In genomic region chr16:18812385-18812910, GRCm38 (mm10) we compare ENCODE assay signal across 8 mouse cellular contexts. TPM values are rescaled to one million over a fixed set of nuclear protein-coding genes. Genes with fewer than 3 reads are reported as not detected.
DNase-seq lines count a peak whose midpoint lies in the region; ATAC-seq and TF ChIP-seq lines count a peak whose summit lies in the region.

No protein-coding gene starts in this region.

- H3K36me3 ChIP-seq in lung, postnatal 0 days (ENCODE audit: insufficient read depth, low read length), result peaks cover 17% of the 10 kb centered on the region; the same call in 1 of the 2 replicates
- H3K36me3 ChIP-seq in erythroblast, embryonic 14.5 days (ENCODE audit: control insufficient read depth), result peaks cover 71% of the 10 kb centered on the region
- H3K36me3 ChIP-seq in limb, embryonic 11.5 days (ENCODE audit: control insufficient read depth, insufficient read depth, low read length), result peaks cover 16% of the 10 kb centered on the region

- peaks cover 3% of the 10 kb centered on the region; the same call in 1 of the 2 replicates for H3K4me1 ChIP-seq in lung, postnatal 0 days (ENCODE audit: insufficient read depth, low read depth, low read length)
- peaks cover 51% of the 10 kb centered on the region for H3K4me1 ChIP-seq in erythroblast, embryonic 14.5 days (ENCODE audit: control insufficient read depth)
- peaks cover 4% of the 10 kb centered on the region; the same call in 1 of the 2 replicates for H3K4me1 ChIP-seq in limb, embryonic 11.5 days (ENCODE audit: control insufficient read depth, insufficient read depth, low read length)

- TF ChIP-seq CTCF in lung, postnatal 0 days (IDR thresholded peaks at IDR 0.05), result no peak

- peak overlapping the region; percentile 84 for H3K4me3 ChIP-seq in lung, postnatal 0 days (ENCODE audit: low read depth, low read length)
- H3K4me3 ChIP-seq in erythroblast, embryonic 14.5 days (replicated peaks), result peak overlapping the region; percentile 79
- H3K4me3 ChIP-seq in limb, embryonic 11.5 days (ENCODE audit: low read depth, low read length), result peak overlapping the region; percentile 72

- H3K27ac ChIP-seq in lung, postnatal 0 days (ENCODE audit: low read length), result peak overlapping the region; percentile 89
- H3K27ac ChIP-seq in limb, embryonic 11.5 days (replicated peaks; ENCODE audit: low read depth, low read length), result no peak overlapping the region

- DNase-seq in lung, postnatal 0 days (ENCODE audit: low spot score), result no peak
- DNase-seq in lung, postnatal 10 days, result no peak
- DNase-seq in limb, embryonic 11.5 days (ENCODE audit: low spot score), result no peak
- DNase-seq in Muller cell, postnatal 12 days (ENCODE audit: inconsistent ontology term), result no peak
- no peak for DNase-seq in ovary, postnatal 10 days (ENCODE audit: low spot score)
- DNase-seq in left cerebral cortex, adult 8-10 months (ENCODE audit: low spot score in 2 of 2), result no peak

- 2% methylated on average over 31 of the region's 31 CpGs for WGBS in lung, postnatal 0 days
- WGBS in limb, embryonic 11.5 days, result 2% methylated on average over 31 of the region's 31 CpGs

- no peak for TF ChIP-seq EP300 in lung, postnatal 0 days (IDR thresholded peaks at IDR 0.05)

- H3K4me2 ChIP-seq in lung, postnatal 0 days (replicated peaks; ENCODE audit: low read depth, low read length), result peak overlapping the region; percentile 62
- H3K4me2 ChIP-seq in limb, embryonic 11.5 days (ENCODE audit: low read depth, severe bottlenecking), result peak overlapping the region; percentile 49

- H3K27me3 ChIP-seq in lung, postnatal 0 days (replicated peaks; ENCODE audit: insufficient read depth, low read length), result no peaks in the 10 kb centered on the region
- no peaks in the 10 kb centered on the region for H3K27me3 ChIP-seq in erythroblast, embryonic 14.5 days (ENCODE audit: control insufficient read depth)
- H3K27me3 ChIP-seq in limb, embryonic 11.5 days (ENCODE audit: control insufficient read depth, insufficient read depth, low read length), result no peaks in the 10 kb centered on the region

- ATAC-seq in lung, postnatal 0 days, result peak; percentile 27
- peak; percentile 15 for ATAC-seq in limb, embryonic 11.5 days (ENCODE audit: insufficient number of reproducible peaks, low FRiP score, low TSS enrichment, low read depth)
- ATAC-seq in neutrophil, adult 5-6 weeks (ENCODE audit: extremely low read depth, insufficient number of reproducible peaks, low FRiP score, poor library complexity, severe bottlenecking), result 0 out of 2 replicates have a peak, but pooled peaks have one; percentile 0

- no peaks in the 10 kb centered on the region for H3K9me3 ChIP-seq in lung, postnatal 0 days (ENCODE audit: low read length)
- no peaks in the 10 kb centered on the region for H3K9me3 ChIP-seq in erythroblast, embryonic 14.5 days (ENCODE audit: control insufficient read depth, low read length)
- H3K9me3 ChIP-seq in limb, embryonic 11.5 days (ENCODE audit: control insufficient read depth, low read length), result no peaks in the 10 kb centered on the region

- peak overlapping the region; percentile 93 for H3K9ac ChIP-seq in lung, postnatal 0 days (replicated peaks; ENCODE audit: low read depth)
- H3K9ac ChIP-seq in limb, embryonic 11.5 days (ENCODE audit: low read length), result peak overlapping the region; percentile 77

RNA-seq across cellular contexts. Expression of gene Cdc45, which starts 0.7 kb away (rescaled TPM):
- 4.8 and 6.0 TPM in 2 replicates for polyA plus RNA-seq in lung, postnatal 0 days (2015; fragmentation: Nextera tagmentation; extraction: Ambion mirVana)
- 4.8 and 5.3 TPM in 2 replicates for polyA plus RNA-seq in erythroblast, embryonic 14.5 days (2012)
- polyA plus RNA-seq in limb, embryonic 11.5 days (2014; fragmentation: Nextera tagmentation; extraction: Ambion mirVana), result 81.6 and 86.3 TPM in 2 replicates
- 4.7 and 5.2 TPM in 2 replicates for total RNA-seq in neutrophil, adult 5-6 weeks (2017)
- 1 to 10 TPM; 2.0 to 2.9 (median 2.2) TPM for total RNA-seq in left cerebral cortex, adult 8-10 months (2022)

RNA-seq across cellular contexts. Expression of gene Ufd1, which starts 0.9 kb away (rescaled TPM):
- polyA plus RNA-seq in lung, postnatal 0 days (2015; fragmentation: Nextera tagmentation; extraction: Ambion mirVana), result 75.4 and 81.7 TPM in 2 replicates
- polyA plus RNA-seq in erythroblast, embryonic 14.5 days (2012), result 2.0 and 2.8 TPM in 2 replicates
- polyA plus RNA-seq in limb, embryonic 11.5 days (2014; fragmentation: Nextera tagmentation; extraction: Ambion mirVana), result 96.5 and 106 TPM in 2 replicates
- 96.0 and 103 TPM in 2 replicates for total RNA-seq in neutrophil, adult 5-6 weeks (2017)
- 100 to 1,000 TPM; 104 to 118 (median 107) TPM for total RNA-seq in left cerebral cortex, adult 8-10 months (2022)

RNA-seq across cellular contexts. Expression of gene 2510002D24Rik, which starts 23.9 kb away (rescaled TPM):
- polyA plus RNA-seq in lung, postnatal 0 days (2015; fragmentation: Nextera tagmentation; extraction: Ambion mirVana), result 23.7 and 28.9 TPM in 2 replicates
- 4.2 and 4.5 TPM in 2 replicates for polyA plus RNA-seq in erythroblast, embryonic 14.5 days (2012)
- 28.4 and 31.4 TPM in 2 replicates for polyA plus RNA-seq in limb, embryonic 11.5 days (2014; fragmentation: Nextera tagmentation; extraction: Ambion mirVana)
- 41.2 and 58.1 TPM in 2 replicates for total RNA-seq in neutrophil, adult 5-6 weeks (2017)
- total RNA-seq in left cerebral cortex, adult 8-10 months (2022), result 10 to 100 TPM; 23.2 to 29.8 (median 28.6) TPM

RNA-seq across cellular contexts. Expression of gene Gm28539, which starts 23.9 kb away (rescaled TPM):
- not detected in 2 replicates for polyA plus RNA-seq in lung, postnatal 0 days (2015; fragmentation: Nextera tagmentation; extraction: Ambion mirVana)
- polyA plus RNA-seq in erythroblast, embryonic 14.5 days (2012), result not detected in 2 replicates
- polyA plus RNA-seq in limb, embryonic 11.5 days (2014; fragmentation: Nextera tagmentation; extraction: Ambion mirVana), result not detected in 2 replicates
- 0.23 TPM in 1 of 2 replicates, not detected in the other for total RNA-seq in neutrophil, adult 5-6 weeks (2017)
- 10 to 100 TPM in 2 of 4 experiments, 1 to 10 TPM in 1, under 1 TPM in 1; 0.88 to 13.3 (median 9.0) TPM for total RNA-seq in left cerebral cortex, adult 8-10 months (2022)

RNA-seq across cellular contexts. Expression of gene Cldn5, which starts 35.8 kb away (rescaled TPM):
- 400 and 432 TPM in 2 replicates for polyA plus RNA-seq in lung, postnatal 0 days (2015; fragmentation: Nextera tagmentation; extraction: Ambion mirVana)
- 0.09 and 0.19 TPM in 2 replicates for polyA plus RNA-seq in erythroblast, embryonic 14.5 days (2012)
- polyA plus RNA-seq in limb, embryonic 11.5 days (2014; fragmentation: Nextera tagmentation; extraction: Ambion mirVana), result 16.4 and 18.9 TPM in 2 replicates
- not detected in 2 replicates for total RNA-seq in neutrophil, adult 5-6 weeks (2017)
- total RNA-seq in left cerebral cortex, adult 8-10 months (2022), result 10 to 100 TPM; 33.1 to 37.2 (median 35.2) TPM

Comparison
In these comparisons a context has a peak if more than half of its experiments do, and no peak if none do; other contexts are left out.
1. RNA of gene Cdc45, which starts 0.7 kb away (polyA plus RNA-seq): 81.6 to 86.3 TPM in limb, embryonic 11.5 days; 4.8 to 6.0 TPM in lung, postnatal 0 days and 4.8 to 5.3 TPM in erythroblast, embryonic 14.5 days; every median in the first group is over 10 times any median in the second.
2. RNA of gene Ufd1, which starts 0.9 kb away (polyA plus RNA-seq): 96.5 to 106 TPM in limb, embryonic 11.5 days and 75.4 to 81.7 TPM in lung, postnatal 0 days; 2.0 to 2.8 TPM in erythroblast, embryonic 14.5 days; every median in the first group is over 10 times any median in the second.
3. Peak in every context shown above with its lines, with median percentiles within 50 percentile points of each other: ATAC-seq and H3K4me3 ChIP-seq.